Mouse (Mus musculus) ES-Bruce4 (cell line): ENCODE data around the gene Grin3b. TPM values are rescaled to one million over a fixed set of nuclear protein-coding genes. Genes with fewer than 3 reads are reported as not detected.
A peak's percentile ranks its signal among the peaks of the same experiment; 100 is the strongest.

Experiments
- H3K27ac ChIP-seq: 2 replicates; pipeline ENCODE4 v1.5.1; 2012; ENCODE audit warnings: low read length, inconsistent platforms; ENCODE audit not compliant: insufficient read depth
- H3K27me3 ChIP-seq: 2 replicates; pipeline ENCODE4 v1.6.1; 2012; ENCODE audit warnings: mild to moderate bottlenecking, low read length, inconsistent platforms; ENCODE audit not compliant: control insufficient read depth, poor library complexity, insufficient read depth, severe bottlenecking
- H3K36me3 ChIP-seq: 2 replicates; pipeline ENCODE4 v1.6.1; 2012; ENCODE audit warnings: inconsistent platforms, mild to moderate bottlenecking, low read length, moderate library complexity; ENCODE audit not compliant: control insufficient read depth, poor library complexity, insufficient read depth, severe bottlenecking
- H3K4me1 ChIP-seq: one replicate; pipeline ENCODE4 v1.8.1; 2011; ENCODE audit warnings: low read length; ENCODE audit not compliant: control insufficient read depth, insufficient read depth
- H3K4me3 ChIP-seq: 2 replicates; pipeline ENCODE4 v1.5.1; 2011; ENCODE audit warnings: low read depth, mild to moderate bottlenecking, low read length
- H3K9ac ChIP-seq: 2 replicates; pipeline ENCODE4 v1.6.1; 2012; ENCODE audit warnings: low read depth, mild to moderate bottlenecking, inconsistent platforms; ENCODE audit not compliant: poor library complexity, severe bottlenecking
- H3K9me3 ChIP-seq: replicated peaks from 2 replicates; pipeline ENCODE4 v1.6.1; 2012; ENCODE audit warnings: mild to moderate bottlenecking, low read length, inconsistent platforms; ENCODE audit not compliant: control insufficient read depth, poor library complexity, insufficient read depth, severe bottlenecking
- CTCF ChIP-seq: IDR thresholded peaks from one replicate; pipeline ENCODE4 v1.8.1; 2011; ENCODE audit warnings: low read depth, low read length
- EP300 ChIP-seq: IDR thresholded peaks from 2 replicates; pipeline ENCODE4 v1.6.1; 2011; ENCODE audit warnings: low read depth, low read length; ENCODE audit not compliant: insufficient read depth
- POLR2A ChIP-seq: IDR thresholded peaks from one replicate; pipeline ENCODE4 v1.8.1; 2011; ENCODE audit warnings: low read length; ENCODE audit not compliant: insufficient read depth
- polyA plus RNA-seq: library from polyadenylated mRNA; stranded (reverse); fragments of >200 nt; gene quantifications from 2 replicates; pipeline ENCODE4 v1.2.4, GENCODE M21; 2011; ENCODE audit warnings: low read depth; ENCODE audit not compliant: missing spikeins, insufficient read depth, insufficient read length

The Grin3b gene
- not detected in 2 replicates for polyA plus RNA-seq

- Histone ChIP-seq H3K27me3 (no peaks in the 10 kb centered on the region), H3K36me3 (peaks cover 9% of the 10 kb centered on the region; the same call in 1 of the 2 replicates), H3K4me1 (no peaks in the 10 kb centered on the region), H3K9ac (peak within 1 kb of the TSS; percentile 62), H3K27ac (no peak within 1 kb of the TSS), H3K9me3 (no peaks in the 10 kb centered on the region), H3K4me3 (peak within 1 kb of the TSS; percentile 44)
- no peak for TF ChIP-seq EP300
- TF ChIP-seq POLR2A = no peak
- no peak for TF ChIP-seq CTCF
Measured at GRCm38 (mm10) chr10:79970415-79971182, at the start of gene Grin3b. Gene Grin3b (plus strand): TSS chr10:79970715.

GRCm38 (mm10) chr10:79920958-79921535 lies 49.5 kb upstream of the Grin3b start, which contains the start of gene R3hdm4:
Gene R3hdm4 (minus strand): TSS chr10:79921208.
- peak within 1 kb of the TSS; percentile 49 for H3K4me3 ChIP-seq
- H3K9me3 ChIP-seq = no peaks in the 10 kb centered on the region
- H3K9ac ChIP-seq = peak within 1 kb of the TSS; percentile 37
- peaks cover 7% of the 10 kb centered on the region for H3K4me1 ChIP-seq
- H3K36me3 ChIP-seq = no peaks in the 10 kb centered on the region
- H3K27me3 ChIP-seq = no peaks in the 10 kb centered on the region
- H3K27ac ChIP-seq = no peak within 1 kb of the TSS
- TF ChIP-seq POLR2A (no peak), EP300 (no peak), CTCF (no peak)

GRCm38 (mm10) chr10:79921572-79921971 lies 48.9 kb upstream of the Grin3b start:
- Histone ChIP-seq H3K36me3 (no peaks in the 10 kb centered on the region), H3K27ac (no peak overlapping the region), H3K4me1 (peaks cover 7% of the 10 kb centered on the region), H3K4me3 (peak overlapping the region; percentile 49), H3K9ac (peak overlapping the region; percentile 37), H3K27me3 (no peaks in the 10 kb centered on the region), H3K9me3 (no peaks in the 10 kb centered on the region)
- TF ChIP-seq CTCF (no peak), POLR2A (no peak), EP300 (no peak)

GRCm38 (mm10) chr10:79924998-79925784 lies 45.3 kb upstream of the Grin3b start:
- Histone ChIP-seq H3K4me1 (peaks cover 4% of the 10 kb centered on the region), H3K27ac (no peak overlapping the region), H3K27me3 (no peaks in the 10 kb centered on the region), H3K9me3 (no peaks in the 10 kb centered on the region), H3K36me3 (no peaks in the 10 kb centered on the region), H3K4me3 (no peak overlapping the region), H3K9ac (no peak overlapping the region)
- TF ChIP-seq EP300 (peak; percentile 56; the same call in 1 of the 2 replicates), CTCF (peak; percentile 99), POLR2A (no peak)

GRCm38 (mm10) chr10:79925785-79926490 lies 44.6 kb upstream of the Grin3b start:
- H3K9me3 ChIP-seq = no peaks in the 10 kb centered on the region
- no peaks in the 10 kb centered on the region for H3K27me3 ChIP-seq
- H3K4me1 ChIP-seq = no peaks in the 10 kb centered on the region
- TF ChIP-seq EP300 (no peak), POLR2A (no peak), CTCF (no peak)
- peak overlapping the region; percentile 88 for H3K9ac ChIP-seq
- H3K4me3 ChIP-seq = peak overlapping the region; percentile 86
- no peak overlapping the region for H3K27ac ChIP-seq
- no peaks in the 10 kb centered on the region for H3K36me3 ChIP-seq
